Mouse (Mus musculus): Measurements from ENCODE around the gene Slc25a22.

Gene Slc25a22

GRCm38 (mm10) chr7:141437178-141438120 is at the start of gene Slc25a22:
Gene Slc25a22, minus strand, starts transcription at chr7:141437892.
- peak; percentile 93 to 94 for DNase-seq

GRCm38 (mm10) chr7:141487141-141487540 is 49.4 kb upstream of the Slc25a22 start:
- peak in 1 of 2 experiments; percentile 46 for DNase-seq

- DNase-seq: peak in 1 of 2 experiments; percentile 43
Measured at GRCm38 (mm10) chr7:141486239-141486638, 48.5 kb upstream of the Slc25a22 start.

GRCm38 (mm10) chr7:141485606-141486005 is 47.9 kb upstream of the Slc25a22 start:
- peak; percentile 97 to 98 for DNase-seq

GRCm38 (mm10) chr7:141485186-141485585 is 47.5 kb upstream of the Slc25a22 start:
- DNase-seq: no peak

GRCm38 (mm10) chr7:141484186-141485120 is 46.8 kb upstream of the Slc25a22 start:
- peak; percentile 65 to 72 for DNase-seq

GRCm38 (mm10) chr7:141483114-141483653 is 45.5 kb upstream of the Slc25a22 start:
- DNase-seq: peak; percentile 41 to 43

GRCm38 (mm10) chr7:141482531-141483024 is 44.9 kb upstream of the Slc25a22 start:
- DNase-seq: peak; percentile 65 to 70

GRCm38 (mm10) chr7:141481498-141482401 is 44.1 kb upstream of the Slc25a22 start:
- peak; percentile 88 to 92 for DNase-seq

GRCm38 (mm10) chr7:141480842-141481497 is 43.3 kb upstream of the Slc25a22 start:
- peak; percentile 85 for DNase-seq

GRCm38 (mm10) chr7:141478270-141478748 is 40.6 kb upstream of the Slc25a22 start:
- no peak for DNase-seq

- DNase-seq: no peak
Measured at GRCm38 (mm10) chr7:141477578-141478269, 40.0 kb upstream of the Slc25a22 start.

- peak in 1 of 2 experiments; percentile 45 for DNase-seq
Measured at GRCm38 (mm10) chr7:141476981-141477370, 39.3 kb upstream of the Slc25a22 start.

- peak in 1 of 2 experiments; percentile 59 for DNase-seq
Measured at GRCm38 (mm10) chr7:141476226-141476980, 38.7 kb upstream of the Slc25a22 start.

- peak in 1 of 2 experiments; percentile 40 for DNase-seq
Measured at GRCm38 (mm10) chr7:141475805-141476158, 38.1 kb upstream of the Slc25a22 start.

GRCm38 (mm10) chr7:141475011-141475804 is 37.5 kb upstream of the Slc25a22 start, which contains the start of the genes Polr2l and Tspan4:
Gene Polr2l, minus strand, starts transcription at chr7:141475132.
Gene Tspan4, plus strand, starts transcription at chr7:141475240.
- peak; percentile 91 to 93 for DNase-seq

- DNase-seq: no peak
Measured at GRCm38 (mm10) chr7:141474160-141474559, 36.5 kb upstream of the Slc25a22 start.

- peak in 1 of 2 experiments; percentile 21 for DNase-seq
Measured at GRCm38 (mm10) chr7:141472763-141473162, 35.1 kb upstream of the Slc25a22 start.
